ENCODE assay signal across 10 mouse cellular contexts in the genomic region with DNA sequence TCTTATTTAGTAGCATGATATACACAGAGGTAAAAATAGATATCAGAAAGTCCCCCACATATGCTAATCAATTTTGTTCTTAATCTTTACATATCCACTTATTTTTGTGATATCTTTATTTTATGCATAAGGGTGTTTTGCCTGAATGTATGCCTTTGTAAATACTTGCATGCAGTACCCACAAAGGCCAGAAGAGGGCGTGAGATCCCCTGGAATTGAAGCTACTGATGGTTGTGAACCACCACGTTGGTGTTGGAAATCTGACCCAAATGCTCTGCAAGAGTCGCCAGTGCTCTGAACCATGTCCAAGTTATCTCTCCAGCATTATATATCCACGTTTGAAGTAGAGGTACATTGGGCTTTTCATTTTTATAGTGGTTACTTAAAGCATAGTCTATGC. TPM values are rescaled to one million over a fixed set of nuclear protein-coding genes. Genes with fewer than 3 reads are reported as not detected.
DNase-seq lines count a peak whose midpoint lies in the region; ATAC-seq and TF ChIP-seq lines count a peak whose summit lies in the region.
"Had no signal": no experiment of that assay in that cellular context is flagged by ENCODE, and none has a peak within 500 bp of the region (broad histone marks: within the 10 kb centered on the region; RNA-seq: fewer than 3 reads in every experiment).

No protein-coding gene starts in this region.

- H3K4me3 ChIP-seq in lung, embryonic 14.5 days (ENCODE audit: low read depth, low read length) = no peak overlapping the region
- H3K4me3 ChIP-seq: erythroblast, embryonic 14.5 days; limb, embryonic 12.5 days had no signal

- H3K4me2 ChIP-seq in lung, embryonic 14.5 days = no peak overlapping the region
- H3K4me2 ChIP-seq: limb, embryonic 12.5 days had no signal

- no peaks in the 10 kb centered on the region for H3K9me3 ChIP-seq in lung, embryonic 14.5 days (ENCODE audit: low read depth, low read length)
- H3K9me3 ChIP-seq: limb, embryonic 12.5 days had no signal

- no peak overlapping the region for H3K9ac ChIP-seq in lung, embryonic 14.5 days
- H3K9ac ChIP-seq: limb, embryonic 12.5 days had no signal

- H3K27me3 ChIP-seq in lung, embryonic 14.5 days (ENCODE audit: insufficient read depth, low read length) = no peaks in the 10 kb centered on the region
- H3K27me3 ChIP-seq: limb, embryonic 12.5 days had no signal

- peak; percentile 7 to 53 for DNase-seq in adrenal gland, adult (ENCODE audit: inconsistent age in 2 of 2, low spot score in 1 of 2)
- DNase-seq in adrenal gland, adult 18-20 months (ENCODE audit: low spot score in 2 of 2) = no peak
- peak; percentile 51 for DNase-seq in lung, embryonic 14.5 days
- DNase-seq in lung, postnatal 25 days (ENCODE audit: low spot score) = no peak
- DNase-seq in kidney, postnatal 14 days = peak; percentile 8
- DNase-seq in thymus, postnatal 10 days (ENCODE audit: low spot score in 2 of 2) = peak; percentile 5 to 36
- DNase-seq in layer of hippocampus, adult 8-10 months (ENCODE audit: low spot score in 2 of 2) = no peak
- DNase-seq in left cerebral cortex, adult 8-10 months (ENCODE audit: low spot score in 2 of 2) = no peak

- TF ChIP-seq CTCF in lung, embryonic 14.5 days (IDR thresholded peaks at IDR 0.05; ENCODE audit: low read depth) = peak; percentile 65

- 0 out of 2 replicates have a peak, but pooled peaks cover 3% of the 10 kb centered on the region for H3K4me1 ChIP-seq in lung, embryonic 14.5 days (ENCODE audit: insufficient read depth)
- H3K4me1 ChIP-seq: limb, embryonic 12.5 days had no signal

- H3K27ac ChIP-seq in lung, embryonic 14.5 days (ENCODE audit: low read depth) = no peak overlapping the region
- H3K27ac ChIP-seq: limb, embryonic 12.5 days had no signal

- WGBS in lung, embryonic 14.5 days = 21% methylated on average over 4 of the region's 4 CpGs

- no peaks in the 10 kb centered on the region for H3K36me3 ChIP-seq in lung, embryonic 14.5 days (ENCODE audit: insufficient read depth)
- H3K36me3 ChIP-seq: limb, embryonic 12.5 days had no signal

- no peak for ATAC-seq in lung, embryonic 14.5 days (ENCODE audit: insufficient read depth)

RNA-seq across cellular contexts. Expression of a gene that starts 28.7 kb away (rescaled TPM):
- total RNA-seq in adrenal gland, adult 18-20 months (2021) = 1 to 10 TPM; 2.8 to 4.3 TPM
- 39.6 and 41.1 TPM in 2 replicates for polyA plus RNA-seq in lung, embryonic 14.5 days (2014; fragmentation: Nextera tagmentation; extraction: Ambion mirVana)
- total RNA-seq in layer of hippocampus, adult 8-10 months (2022) = 100 to 1,000 TPM; 113 to 125 (median 118) TPM
- 10 to 100 TPM; 67.6 to 78.7 (median 76.5) TPM for total RNA-seq in left cerebral cortex, adult 8-10 months (2022)

Comparison
In these comparisons a context has a peak if more than half of its experiments do, and no peak if none do; other contexts are left out.
1. DNase-seq: peak in adrenal gland, adult (2 of 2), lung, embryonic 14.5 days (single experiment), kidney, postnatal 14 days (single experiment) and thymus, postnatal 10 days (2 of 2); none in adrenal gland, adult 18-20 months (0 of 2), lung, postnatal 25 days (single experiment), layer of hippocampus, adult 8-10 months (0 of 2) and left cerebral cortex, adult 8-10 months (0 of 2).
2. RNA of a gene that starts 28.7 kb away (total RNA-seq): 113 to 125 TPM in layer of hippocampus, adult 8-10 months and 67.6 to 78.7 TPM in left cerebral cortex, adult 8-10 months; 2.8 to 4.3 TPM in adrenal gland, adult 18-20 months; every median in the first group is over 10 times any median in the second.